Mouse (Mus musculus) liver, embryonic 14.5 days (tissue): ENCODE data around the gene Ets1. TPM values are rescaled to one million over a fixed set of nuclear protein-coding genes. Genes with fewer than 3 reads are reported as not detected.

Experiments used
- ATAC-seq: fragments of 200-750 bp; cut with Nextera tagmentation; 2 replicates; pipeline ENCODE4 v1.8.0; 2017; ENCODE audit warnings: moderate number of reproducible peaks, mild to moderate bottlenecking, moderate library complexity; ENCODE audit not compliant: insufficient read depth
- DNase-seq, 3 experiments: peaks; one replicate each; pipeline ENCODE4 v3.0.0-alpha.2; 2012 to 2013; ENCODE audit warnings: low read depth in 3 of 3, low spot score in 3 of 3
- H3K27ac ChIP-seq: fragments of 300-500 bp; sonication (generic); 2 replicates; pipeline ENCODE4 v1.5.1; 2014; ENCODE audit warnings: moderate library complexity, mild to moderate bottlenecking, control low read depth, inconsistent platforms
- H3K27me3 ChIP-seq: fragments of 300-500 bp; sonication (generic); 2 replicates; pipeline ENCODE4 v1.6.1; 2014; ENCODE audit warnings: mild to moderate bottlenecking, low read length, moderate library complexity; ENCODE audit not compliant: control insufficient read depth, insufficient read depth
- H3K36me3 ChIP-seq: fragments of 300-500 bp; sonication (generic); replicated peaks from 2 replicates; pipeline ENCODE4 v1.6.1; 2014; ENCODE audit warnings: low read depth; ENCODE audit not compliant: control insufficient read depth, insufficient read depth
- H3K4me1 ChIP-seq, 2 experiments: fragments of 200-500 bp in 1 of 2; fragments of 300-500 bp in 1 of 2; sonication (generic) in 1 of 2; replicated peaks; 2 replicates each; pipeline ENCODE4 v1.6.1; 2012 to 2014; ENCODE audit warnings: antibody characterized with exemption in 1 of 2, inconsistent platforms in 1 of 2, low read length in 1 of 2; ENCODE audit not compliant: control insufficient read depth in 2 of 2, insufficient read depth in 2 of 2
- H3K4me2 ChIP-seq: fragments of 300-500 bp; sonication (generic); 2 replicates; pipeline ENCODE4 v1.6.1; 2014; ENCODE audit warnings: low read depth, mild to moderate bottlenecking, control low read depth, moderate library complexity
- H3K4me3 ChIP-seq, 2 experiments: fragments of 200-500 bp in 1 of 2; fragments of 300-500 bp in 1 of 2; sonication (generic) in 1 of 2; 2 replicates each; pipeline ENCODE4 v1.5.1; 2012 to 2014; ENCODE audit warnings: low read depth in 2 of 2, low read length in 2 of 2, mild to moderate bottlenecking in 2 of 2, control low read depth in 1 of 2, inconsistent platforms in 1 of 2, moderate library complexity in 1 of 2; ENCODE audit not compliant: insufficient read depth in 1 of 2
- H3K9ac ChIP-seq: fragments of 300-500 bp; sonication (generic); replicated peaks from 2 replicates; pipeline ENCODE4 v1.6.1; 2014; ENCODE audit warnings: mild to moderate bottlenecking, control low read depth, moderate library complexity
- H3K9me3 ChIP-seq: fragments of 300-500 bp; sonication (generic); 2 replicates; pipeline ENCODE4 v1.6.1; 2016; ENCODE audit warnings: low read length, mixed read lengths; ENCODE audit not compliant: control insufficient read depth
- CTCF ChIP-seq: IDR thresholded peaks from 2 replicates; pipeline ENCODE4 v1.5.1; 2016; ENCODE audit warnings: antibody characterized with exemption, low read depth, control low read depth
- EP300 ChIP-seq: IDR thresholded peaks from 2 replicates; pipeline ENCODE4 v1.6.1; 2016; ENCODE audit warnings: antibody characterized with exemption, low read depth
- WGBS: fragments of 180-500 bp; shearing (Covaris S2); extraction: QIAGEN DNeasy Blood & Tissue Kit; methylation state at CpG from one replicate; pipeline ENCODE4 v1.1.7; 2014; ENCODE audit not compliant: insufficient replicate concordance; 5-methylcytosine and 5-hydroxymethylcytosine counted together
- polyA plus RNA-seq, 2 experiments: library from polyadenylated mRNA; depleted of rRNA in 1 of 2; stranded (reverse) in 1 of 2; unstranded in 1 of 2; fragments of >200 nt; fragmentation: Nextera tagmentation in 1 of 2; extraction: Ambion mirVana in 1 of 2; gene quantifications; 2 replicates each; pipeline versions ENCODE4 v1.2.1 to v1.2.3; 2012 to 2014

The Ets1 gene
- polyA plus RNA-seq, 2 experiments, result 4.4 to 8.0 TPM

DNA sequence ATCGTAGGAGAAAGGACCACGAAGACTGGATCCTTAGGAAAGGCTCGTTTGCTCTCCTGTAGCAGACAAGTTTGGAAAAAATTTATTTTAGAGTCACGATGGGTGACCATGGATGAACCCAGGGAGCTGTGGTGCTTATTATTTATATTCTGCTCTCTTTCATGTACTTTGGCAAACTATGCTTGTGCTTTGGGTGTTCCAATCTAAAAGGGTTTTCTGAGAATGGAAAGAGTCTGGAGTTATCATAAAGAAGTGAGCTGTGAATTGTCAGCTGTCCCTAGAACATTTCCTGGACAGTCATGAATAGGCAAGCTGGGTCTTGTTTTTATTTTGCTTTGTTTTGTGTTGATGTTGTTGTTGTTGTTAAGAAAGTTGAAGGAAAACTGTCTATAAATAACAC is 92.8 kb downstream of the Ets1 start:
- TF ChIP-seq CTCF, result no peak
- TF ChIP-seq EP300, result no peak
- no peaks in the 10 kb centered on the region for H3K9me3 ChIP-seq
- H3K27ac ChIP-seq, result no peak overlapping the region
- no peaks in the 10 kb centered on the region for H3K27me3 ChIP-seq
- ATAC-seq (no peak), DNase-seq (no peak)
- 59% methylated on average over 4 of the region's 4 CpGs for WGBS
- H3K4me2 ChIP-seq, result no peak overlapping the region
- H3K36me3 ChIP-seq, result no peaks in the 10 kb centered on the region
- no peak overlapping the region for H3K4me3 ChIP-seq
- H3K4me1 ChIP-seq, result peaks cover 0 to 13% of the 10 kb centered on the region in 2 experiments; a peak in 2 of 4 replicates
- no peak overlapping the region for H3K9ac ChIP-seq

GRCm38 (mm10) chr9:32729207-32729606 is 93.2 kb downstream of the Ets1 start:
- Histone ChIP-seq H3K4me3 (no peak overlapping the region), H3K27me3 (no peaks in the 10 kb centered on the region), H3K9ac (no peak overlapping the region), H3K4me2 (no peak overlapping the region), H3K4me1 (peaks cover 0 to 13% of the 10 kb centered on the region in 2 experiments; a peak in 2 of 4 replicates), H3K27ac (no peak overlapping the region), H3K36me3 (no peaks in the 10 kb centered on the region), H3K9me3 (no peaks in the 10 kb centered on the region)
- no peak for ATAC-seq
- WGBS, result 57% methylated on average over 4 of the region's 4 CpGs
- TF ChIP-seq CTCF, result no peak
- no peak for TF ChIP-seq EP300
- no peak for DNase-seq

GRCm38 (mm10) chr9:32730001-32730655 is 94.1 kb downstream of the Ets1 start:
- Histone ChIP-seq H3K27ac (no peak overlapping the region), H3K4me1 (peaks cover 0 to 13% of the 10 kb centered on the region in 2 experiments; a peak in 2 of 4 replicates), H3K4me2 (no peak overlapping the region), H3K4me3 (no peak overlapping the region), H3K9me3 (no peaks in the 10 kb centered on the region), H3K9ac (no peak overlapping the region), H3K27me3 (no peaks in the 10 kb centered on the region), H3K36me3 (no peaks in the 10 kb centered on the region)
- no peak for TF ChIP-seq EP300
- no peak for TF ChIP-seq CTCF
- no peak for DNase-seq
- WGBS, result 52% methylated on average over 9 of the region's 9 CpGs
- no peak for ATAC-seq

DNA sequence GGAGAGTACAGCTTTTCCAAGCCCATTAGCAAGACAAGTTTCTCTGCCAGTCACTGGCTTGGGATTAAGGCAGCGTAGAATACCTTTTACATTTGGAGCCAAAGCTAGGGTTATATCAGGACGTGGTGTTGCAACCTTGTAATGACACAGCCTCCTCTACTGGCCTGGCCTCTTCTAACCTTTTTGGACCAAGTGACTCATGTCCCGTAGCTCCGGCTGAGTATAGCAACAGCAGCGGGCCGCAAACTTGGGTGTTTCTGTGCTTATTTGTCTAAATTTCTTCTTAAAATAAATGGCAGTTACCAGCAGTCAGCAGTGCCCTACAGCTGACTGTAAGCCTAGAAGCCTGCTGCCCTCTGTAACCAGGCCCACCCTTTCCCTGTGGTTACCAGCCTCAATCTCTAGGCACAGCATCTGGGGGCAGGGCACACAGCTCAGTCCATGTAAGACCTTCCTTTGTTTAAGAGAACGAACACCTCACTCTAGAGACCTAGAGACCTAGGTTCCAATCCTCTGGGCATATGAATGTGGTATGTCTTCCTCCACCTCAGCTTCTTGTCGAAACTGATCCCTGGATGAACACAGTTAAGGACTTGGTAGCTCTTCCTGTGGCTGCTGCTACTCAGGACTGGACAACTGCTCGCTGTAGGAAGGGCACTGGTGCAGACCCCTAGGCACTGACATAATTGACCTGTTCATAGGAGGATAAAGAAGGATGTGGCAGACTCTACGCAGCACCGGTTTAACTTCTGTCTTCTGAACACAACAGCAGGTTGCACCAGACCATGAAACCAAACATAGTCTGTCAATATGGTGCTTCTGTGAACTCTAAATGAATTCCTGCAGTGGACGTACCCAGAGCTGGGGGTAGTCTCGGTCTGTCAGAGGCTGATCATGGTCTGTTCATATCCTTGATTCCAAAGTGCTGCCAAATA is 94.9 kb downstream of the Ets1 start:
- H3K4me1 ChIP-seq, result peaks cover 0 to 13% of the 10 kb centered on the region in 2 experiments; a peak in 2 of 4 replicates
- H3K4me3 ChIP-seq, result no peak overlapping the region
- no peak overlapping the region for H3K9ac ChIP-seq
- H3K27ac ChIP-seq, result no peak overlapping the region
- DNase-seq (no peak), ATAC-seq (no peak)
- H3K27me3 ChIP-seq, result no peaks in the 10 kb centered on the region
- WGBS, result 70% methylated on average over 13 of the region's 13 CpGs
- no peak for TF ChIP-seq EP300
- TF ChIP-seq CTCF, result no peak
- H3K36me3 ChIP-seq, result no peaks in the 10 kb centered on the region
- H3K9me3 ChIP-seq, result no peaks in the 10 kb centered on the region
- no peak overlapping the region for H3K4me2 ChIP-seq

DNA sequence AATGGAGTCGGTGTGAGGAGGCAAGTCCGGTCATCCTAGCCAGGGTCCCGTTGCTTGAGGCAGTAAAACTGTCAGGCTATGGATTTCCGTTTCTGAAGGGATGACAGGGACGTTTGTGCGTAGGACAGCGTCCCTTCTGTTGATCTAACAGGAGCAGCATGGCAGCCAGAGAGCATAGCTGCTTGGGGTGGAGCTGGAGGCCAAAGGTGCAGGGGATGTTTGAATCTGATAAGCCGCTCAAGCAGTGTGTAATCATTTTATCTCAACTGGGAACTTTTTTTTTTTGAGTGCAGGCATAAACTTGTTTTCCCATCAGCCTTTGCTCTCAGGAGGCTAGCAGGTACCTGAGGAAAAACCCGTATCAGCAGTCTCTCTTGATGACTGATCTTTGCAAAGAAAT is 95.8 kb downstream of the Ets1 start:
- Histone ChIP-seq H3K4me3 (no peak overlapping the region), H3K36me3 (no peaks in the 10 kb centered on the region), H3K4me2 (no peak overlapping the region), H3K27me3 (no peaks in the 10 kb centered on the region), H3K4me1 (peaks cover 0 to 13% of the 10 kb centered on the region in 2 experiments; a peak in 2 of 4 replicates), H3K9ac (no peak overlapping the region), H3K9me3 (no peaks in the 10 kb centered on the region), H3K27ac (no peak overlapping the region)
- WGBS, result 40% methylated on average over 9 of the region's 9 CpGs
- no peak for ATAC-seq
- TF ChIP-seq EP300 (no peak), CTCF (no peak)
- no peak for DNase-seq
